Mouse (Mus musculus): Measurements from ENCODE around the gene Med16.

DNA sequence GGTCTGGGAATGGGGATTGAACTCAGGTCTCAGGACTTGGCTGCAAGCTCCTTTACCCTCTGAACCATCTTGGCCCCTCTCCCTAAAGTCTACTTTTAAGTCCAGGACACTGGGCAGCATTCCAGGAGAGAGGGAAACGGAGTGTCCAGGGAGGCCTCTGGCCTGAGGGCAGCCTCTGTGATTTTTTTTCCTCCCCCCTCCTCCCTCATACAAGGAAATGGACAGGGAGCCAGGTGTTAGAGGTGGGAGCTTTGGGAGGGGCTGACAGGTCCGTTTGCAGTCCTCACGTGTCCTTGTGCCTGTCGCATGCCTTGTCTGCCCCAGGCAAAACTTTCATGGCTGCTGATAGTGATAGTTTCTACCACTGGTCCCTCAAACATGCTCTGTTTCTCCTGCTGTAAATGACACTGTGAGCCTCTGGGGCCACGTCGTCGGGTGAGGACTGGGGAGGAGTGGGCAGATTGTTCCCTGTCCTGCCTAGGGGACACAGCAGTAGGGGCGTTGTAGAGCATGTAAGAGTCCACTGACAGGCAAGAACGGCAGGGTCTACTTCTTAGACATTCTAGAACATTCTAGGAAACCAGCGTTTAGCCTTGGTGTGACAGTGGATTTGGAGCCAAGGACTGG lies 27.7 kb upstream of the Med16 start:
- TF ChIP-seq CTCF (IDR thresholded peaks at IDR 0.05; ENCODE audit: extremely low read depth, insufficient read depth, low read length) (no peak), POLR2A (IDR thresholded peaks at IDR 0.05; ENCODE audit: extremely low read depth, insufficient read depth, low read length) (no peak)

Measured in cortical plate, adult 2 months (tissue).